Mouse (Mus musculus) liver, adult 2 months (tissue): ENCODE data around the gene Mc3r. TPM values are rescaled to one million over a fixed set of nuclear protein-coding genes. Genes with fewer than 3 reads are reported as not detected.
A peak's percentile ranks its signal among the peaks of the same experiment; 100 is the strongest.

Experiments used
- DNase-seq: peaks from one replicate; pipeline ENCODE4 v3.0.0-alpha.2; 2011; ENCODE audit warnings: low read depth, low spot score; ENCODE audit errors: extremely low read depth
- H3K27ac ChIP-seq: fragments of 200-500 bp; replicated peaks from 2 replicates; pipeline ENCODE4 v1.5.1; 2012; ENCODE audit warnings: low read depth, mild to moderate bottlenecking, control low read depth, inconsistent platforms, low read length; ENCODE audit not compliant: insufficient read depth
- H3K27me3 ChIP-seq: fragments of 200-500 bp; 2 replicates; pipeline ENCODE4 v1.6.1; 2012; ENCODE audit warnings: mild to moderate bottlenecking, moderate library complexity, low read length, inconsistent platforms; ENCODE audit not compliant: control insufficient read depth, insufficient read depth
- H3K36me3 ChIP-seq: fragments of 200-500 bp; 2 replicates; pipeline ENCODE4 v1.6.1; 2012; ENCODE audit warnings: low read length, inconsistent platforms; ENCODE audit not compliant: control insufficient read depth, insufficient read depth
- H3K4me1 ChIP-seq: fragments of 200-500 bp; 2 replicates; pipeline ENCODE4 v1.6.1; 2011; ENCODE audit warnings: low read length; ENCODE audit not compliant: control insufficient read depth, insufficient read depth
- H3K4me3 ChIP-seq: fragments of 200-500 bp; 2 replicates; pipeline ENCODE4 v1.5.1; 2011; ENCODE audit warnings: low read depth, mild to moderate bottlenecking, control low read depth, low read length, moderate library complexity; ENCODE audit not compliant: insufficient read depth
- H3K79me2 ChIP-seq: fragments of 200-500 bp; 2 replicates; pipeline ENCODE4 v1.6.1; 2012; ENCODE audit warnings: inconsistent platforms, mild to moderate bottlenecking, low read length, moderate library complexity; ENCODE audit not compliant: control insufficient read depth, insufficient read depth
- H3K9ac ChIP-seq: fragments of 200-500 bp; 2 replicates; pipeline ENCODE4 v1.6.1; 2012; ENCODE audit warnings: low read depth, mild to moderate bottlenecking, control low read depth, inconsistent platforms, low read length
- CTCF ChIP-seq: fragments of 200-500 bp; IDR thresholded peaks from 2 replicates; pipeline ENCODE4 v1.5.1; 2011; ENCODE audit warnings: low read depth, low read length, control low read depth
- POLR2A ChIP-seq: fragments of 200-500 bp; IDR thresholded peaks from 2 replicates; pipeline ENCODE4 v1.6.1; 2011; ENCODE audit warnings: low read length, control low read depth; ENCODE audit not compliant: insufficient read depth; ENCODE audit errors: extremely low read depth
- WGBS: fragments of 180-500 bp; shearing (Covaris S2); methylation state at CpG from one replicate; pipeline ENCODE4 v1.1.7; 2018; 5-methylcytosine and 5-hydroxymethylcytosine counted together
- polyA plus RNA-seq: library from polyadenylated mRNA; depleted of rRNA; stranded (reverse); fragments of >200 nt; gene quantifications from 2 replicates; pipeline ENCODE4 v1.2.3, GENCODE M21; 2012; rRNA removed
- total RNA-seq: library from RNA; depleted of rRNA; stranded (reverse); fragments of >200 nt; gene quantifications from 2 replicates; pipeline ENCODE4 v1.2.3, GENCODE M21; 2014; rRNA removed

Mc3r gene
- not detected in 2 replicates for total RNA-seq
- not detected in 2 replicates for polyA plus RNA-seq

GRCm38 (mm10) chr2:172248106-172248764, at the start of gene Mc3r:
TSS of gene Mc3r (plus strand) at chr2:172248492.
- Histone ChIP-seq H3K4me1 (no peaks in the 10 kb centered on the region), H3K79me2 (no peaks in the 10 kb centered on the region), H3K9ac (no peak within 1 kb of the TSS), H3K4me3 (no peak within 1 kb of the TSS), H3K36me3 (no peaks in the 10 kb centered on the region), H3K27ac (no peak within 1 kb of the TSS), H3K27me3 (no peaks in the 10 kb centered on the region)
- no peak for DNase-seq
- TF ChIP-seq CTCF (peak; percentile 53), POLR2A (no peak)
- 7% methylated on average over 22 of the region's 22 CpGs for WGBS

- no peaks in the 10 kb centered on the region for H3K36me3 ChIP-seq
- no peak overlapping the region for H3K4me3 ChIP-seq
- DNase-seq, result no peak
- H3K4me1 ChIP-seq, result no peaks in the 10 kb centered on the region
- TF ChIP-seq POLR2A (no peak), CTCF (no peak)
- H3K27ac ChIP-seq, result no peak overlapping the region
- H3K9ac ChIP-seq, result no peak overlapping the region
- no peaks in the 10 kb centered on the region; the same call in 1 of the 2 replicates for H3K27me3 ChIP-seq
- H3K79me2 ChIP-seq, result no peaks in the 10 kb centered on the region
- WGBS, result 85% methylated on average over 13 of the region's 13 CpGs
Measured at GRCm38 (mm10) chr2:172201998-172202780, 46.1 kb upstream of the Mc3r start.

GRCm38 (mm10) chr2:172207003-172207402, 41.3 kb upstream of the Mc3r start:
- WGBS, result 11% methylated on average over 11 of the region's 11 CpGs
- Histone ChIP-seq H3K79me2 (no peaks in the 10 kb centered on the region), H3K36me3 (no peaks in the 10 kb centered on the region), H3K27ac (no peak overlapping the region), H3K27me3 (no peaks in the 10 kb centered on the region), H3K4me3 (no peak overlapping the region), H3K4me1 (no peaks in the 10 kb centered on the region), H3K9ac (no peak overlapping the region)
- DNase-seq, result peak; percentile 6
- TF ChIP-seq CTCF (peak; percentile 91), POLR2A (no peak)

- TF ChIP-seq CTCF, result no peak
- no peak for TF ChIP-seq POLR2A
- no peak for DNase-seq
- no peak overlapping the region for H3K27ac ChIP-seq
- H3K27me3 ChIP-seq, result no peaks in the 10 kb centered on the region
- H3K4me3 ChIP-seq, result no peak overlapping the region
- H3K4me1 ChIP-seq, result no peaks in the 10 kb centered on the region
- H3K9ac ChIP-seq, result no peak overlapping the region
- WGBS, result 63% methylated on average over 8 of the region's 8 CpGs
- no peaks in the 10 kb centered on the region for H3K36me3 ChIP-seq
- no peaks in the 10 kb centered on the region for H3K79me2 ChIP-seq
Measured at GRCm38 (mm10) chr2:172213480-172213879, 34.8 kb upstream of the Mc3r start.

GRCm38 (mm10) chr2:172214336-172214735, 34.0 kb upstream of the Mc3r start:
- WGBS, result 90% methylated on average over 5 of the region's 5 CpGs
- no peaks in the 10 kb centered on the region for H3K27me3 ChIP-seq
- TF ChIP-seq POLR2A (no peak), CTCF (no peak)
- no peaks in the 10 kb centered on the region for H3K4me1 ChIP-seq
- no peak overlapping the region for H3K4me3 ChIP-seq
- no peak for DNase-seq
- H3K27ac ChIP-seq, result no peak overlapping the region
- no peaks in the 10 kb centered on the region for H3K36me3 ChIP-seq
- H3K9ac ChIP-seq, result no peak overlapping the region
- no peaks in the 10 kb centered on the region for H3K79me2 ChIP-seq
